Mouse (Mus musculus): Measurements from ENCODE around the gene Capn12.
"Not testable (repeated sequence)": the region's sequence is repeated elsewhere in the genome, so short reads cannot be mapped to it uniquely, and the experiment has no call there.

Gene Capn12

GRCm38 (mm10) chr7:28879606-28880005 lies 1.6 kb upstream of the Capn12 start:
- DNase-seq = no peak

GRCm38 (mm10) chr7:28880554-28880953 lies 668 bp upstream of the Capn12 start:
- DNase-seq = peak in 1 of 2 experiments; percentile 55

GRCm38 (mm10) chr7:28883039-28883438 lies 1.8 kb downstream of the Capn12 start:
- no peak for DNase-seq

GRCm38 (mm10) chr7:28883704-28884103 lies 2.5 kb downstream of the Capn12 start:
- not testable (repeated sequence) for DNase-seq

- no peak for DNase-seq
These were observed 5.3 kb downstream of the Capn12 start for GRCm38 (mm10) chr7:28886486-28886885.

- DNase-seq = peak; percentile 71
These were observed 7.5 kb downstream of the Capn12 start for GRCm38 (mm10) chr7:28888701-28889161.

GRCm38 (mm10) chr7:28892601-28893000 lies 11.4 kb downstream of the Capn12 start:
- no peak for DNase-seq

GRCm38 (mm10) chr7:28893643-28894265 lies 12.5 kb downstream of the Capn12 start:
- DNase-seq = peak; percentile 63 to 66

GRCm38 (mm10) chr7:28894942-28895341 lies 13.7 kb downstream of the Capn12 start:
- no peak for DNase-seq

- no peak for DNase-seq
These were observed 16.4 kb downstream of the Capn12 start for GRCm38 (mm10) chr7:28897661-28898060.

- no peak for DNase-seq
These were observed 18.8 kb downstream of the Capn12 start for GRCm38 (mm10) chr7:28899972-28900371.

GRCm38 (mm10) chr7:28901311-28902125 lies 20.3 kb downstream of the Capn12 start:
- DNase-seq = no peak

GRCm38 (mm10) chr7:28902180-28902579 lies 21.0 kb downstream of the Capn12 start:
- DNase-seq = no peak

- DNase-seq = peak; percentile 23 to 42
These were observed 21.6 kb downstream of the Capn12 start for GRCm38 (mm10) chr7:28902809-28903208.

- no peak for DNase-seq
These were observed 22.6 kb downstream of the Capn12 start for GRCm38 (mm10) chr7:28903778-28904177.

GRCm38 (mm10) chr7:28907195-28907594 lies 26.0 kb downstream of the Capn12 start:
- no peak for DNase-seq

- DNase-seq = no peak
These were observed 30.4 kb downstream of the Capn12 start for GRCm38 (mm10) chr7:28911632-28912031.

GRCm38 (mm10) chr7:28913171-28913570 lies 31.9 kb downstream of the Capn12 start:
- DNase-seq = no peak

GRCm38 (mm10) chr7:28916491-28916890 lies 35.3 kb downstream of the Capn12 start:
- DNase-seq = no peak

GRCm38 (mm10) chr7:28917503-28918426 lies 36.5 kb downstream of the Capn12 start:
- DNase-seq = peak; percentile 65 to 66

- DNase-seq = peak in 1 of 2 experiments; percentile 35
These were observed 37.3 kb downstream of the Capn12 start for GRCm38 (mm10) chr7:28918540-28918939.

GRCm38 (mm10) chr7:28919815-28920214 lies 38.6 kb downstream of the Capn12 start:
- peak; percentile 76 to 79 for DNase-seq

GRCm38 (mm10) chr7:28921178-28921577 lies 40.0 kb downstream of the Capn12 start:
- no peak for DNase-seq
